Mouse (Mus musculus) lung, embryonic 14.5 days (tissue): ENCODE measurements around the gene Selenon. TPM values are rescaled to one million over a fixed set of nuclear protein-coding genes. Genes with fewer than 3 reads are reported as not detected.
A peak's percentile ranks its signal among the peaks of the same experiment; 100 is the strongest.

Experiments
- ATAC-seq: fragments of 200-750 bp; cut with Nextera tagmentation; 2 replicates; pipeline ENCODE4 v1.8.0; 2017; ENCODE audit warnings: mild to moderate bottlenecking, moderate TSS enrichment, moderate library complexity; ENCODE audit not compliant: insufficient read depth
- DNase-seq: peaks from one replicate; pipeline ENCODE4 v3.0.0-alpha.2; 2015
- H3K27ac ChIP-seq: fragments of 300-500 bp; sonication (generic); 2 replicates; pipeline ENCODE4 v1.5.1; 2014; ENCODE audit warnings: low read depth, mild to moderate bottlenecking, moderate library complexity
- H3K27me3 ChIP-seq: fragments of 300-500 bp; sonication (generic); 2 replicates; pipeline ENCODE4 v1.6.1; 2014; ENCODE audit warnings: low read length, control low read depth; ENCODE audit not compliant: insufficient read depth
- H3K36me3 ChIP-seq: fragments of 300-500 bp; sonication (generic); 2 replicates; pipeline ENCODE4 v1.6.1; 2014; ENCODE audit warnings: control low read depth; ENCODE audit not compliant: insufficient read depth
- H3K4me1 ChIP-seq: fragments of 300-500 bp; sonication (generic); 2 replicates; pipeline ENCODE4 v1.6.1; 2014; ENCODE audit warnings: antibody characterized with exemption, control low read depth; ENCODE audit not compliant: insufficient read depth
- H3K4me2 ChIP-seq: fragments of 300-500 bp; sonication (generic); 2 replicates; pipeline ENCODE4 v1.6.1; 2014; ENCODE audit warnings: mild to moderate bottlenecking
- H3K4me3 ChIP-seq: fragments of 300-500 bp; sonication (generic); 2 replicates; pipeline ENCODE4 v1.5.1; 2014; ENCODE audit warnings: low read depth, low read length
- H3K9ac ChIP-seq: fragments of 300-500 bp; sonication (generic); 2 replicates; pipeline ENCODE4 v1.6.1; 2014
- H3K9me3 ChIP-seq: fragments of 300-500 bp; sonication (generic); 2 replicates; pipeline ENCODE4 v1.6.1; 2016; ENCODE audit warnings: low read depth, low read length, control low read depth
- CTCF ChIP-seq: IDR thresholded peaks from 2 replicates; pipeline ENCODE4 v1.5.1; 2016; ENCODE audit warnings: antibody characterized with exemption, low read depth
- WGBS: fragments of 180-500 bp; shearing (Covaris S2); extraction: QIAGEN DNeasy Blood & Tissue Kit; methylation state at CpG from one replicate; pipeline ENCODE4 v1.1.7; 2014; 5-methylcytosine and 5-hydroxymethylcytosine counted together
- polyA plus RNA-seq: library from polyadenylated mRNA; unstranded; fragments of >200 nt; fragmentation: Nextera tagmentation; extraction: Ambion mirVana; gene quantifications from 2 replicates; pipeline ENCODE4 v1.2.1, GENCODE M21; 2014

Selenon gene
- polyA plus RNA-seq, 1 experiment from 2014 or later: 62.0 TPM

DNA sequence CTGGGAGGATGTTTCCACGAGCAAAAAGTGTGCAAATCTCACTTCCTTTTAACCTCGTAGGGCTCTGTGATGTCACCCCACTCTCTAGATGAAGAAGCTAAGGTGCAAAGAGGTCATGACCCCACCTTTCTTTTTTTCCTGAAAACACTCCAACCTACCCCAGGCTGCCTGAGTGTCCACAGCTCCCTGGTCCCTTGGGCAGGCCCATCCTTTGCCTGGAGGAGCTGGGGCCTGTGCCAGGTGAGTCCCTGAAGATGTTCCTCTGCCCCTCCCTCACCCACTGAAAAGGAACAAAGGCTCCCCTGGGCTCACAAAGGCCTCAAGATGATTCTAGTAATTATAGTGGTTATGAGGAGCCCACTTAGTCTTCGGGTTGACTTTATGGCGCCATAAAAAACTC is 40.5 kb upstream of the Selenon start:
- H3K4me3 ChIP-seq: no peak overlapping the region
- no peak for ATAC-seq
- no peak for DNase-seq
- no peaks in the 10 kb centered on the region for H3K4me1 ChIP-seq
- no peak overlapping the region for H3K9ac ChIP-seq
- WGBS: 63% methylated on average over 4 of the region's 4 CpGs
- H3K36me3 ChIP-seq: no peaks in the 10 kb centered on the region
- H3K27ac ChIP-seq: no peak overlapping the region
- H3K27me3 ChIP-seq: no peaks in the 10 kb centered on the region
- H3K4me2 ChIP-seq: no peak overlapping the region
- H3K9me3 ChIP-seq: no peaks in the 10 kb centered on the region
- no peak for TF ChIP-seq CTCF

DNA sequence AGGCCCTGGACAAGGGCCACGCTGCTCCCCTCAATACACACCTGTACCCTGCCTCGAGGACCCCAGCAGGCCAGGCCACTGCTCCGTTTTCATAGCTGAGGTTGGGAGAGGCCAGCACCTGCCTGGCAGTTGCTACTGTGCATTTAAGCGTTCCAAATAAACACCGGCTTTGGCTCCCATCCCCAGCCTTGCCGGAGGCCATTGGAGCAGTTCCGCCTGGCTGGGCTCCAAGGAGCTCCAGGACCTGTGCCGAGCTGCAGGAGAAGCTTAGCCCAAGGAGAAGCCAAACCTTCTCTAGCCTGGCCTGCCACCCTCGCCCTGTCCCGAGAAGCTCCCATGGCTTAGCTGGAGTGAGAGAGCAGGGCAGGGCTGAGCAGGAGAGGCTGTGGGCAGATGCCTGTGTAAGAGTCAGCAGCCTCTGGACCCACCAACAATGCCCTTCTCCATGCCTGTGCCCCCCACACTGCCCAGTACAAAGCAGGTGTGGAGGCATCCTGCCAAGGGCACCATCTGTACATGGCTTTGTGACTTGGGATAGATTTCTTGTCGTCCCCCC is 39.6 kb upstream of the Selenon start:
- TF ChIP-seq CTCF: no peak
- Histone ChIP-seq H3K27me3 (no peaks in the 10 kb centered on the region), H3K9me3 (no peaks in the 10 kb centered on the region), H3K36me3 (no peaks in the 10 kb centered on the region), H3K9ac (no peak overlapping the region), H3K4me3 (no peak overlapping the region), H3K4me1 (no peaks in the 10 kb centered on the region), H3K27ac (no peak overlapping the region), H3K4me2 (no peak overlapping the region)
- WGBS: 30% methylated on average over 11 of the region's 11 CpGs
- peak; percentile 83 for DNase-seq
- ATAC-seq: peak; percentile 41; the same call in 1 of the 2 replicates

DNA sequence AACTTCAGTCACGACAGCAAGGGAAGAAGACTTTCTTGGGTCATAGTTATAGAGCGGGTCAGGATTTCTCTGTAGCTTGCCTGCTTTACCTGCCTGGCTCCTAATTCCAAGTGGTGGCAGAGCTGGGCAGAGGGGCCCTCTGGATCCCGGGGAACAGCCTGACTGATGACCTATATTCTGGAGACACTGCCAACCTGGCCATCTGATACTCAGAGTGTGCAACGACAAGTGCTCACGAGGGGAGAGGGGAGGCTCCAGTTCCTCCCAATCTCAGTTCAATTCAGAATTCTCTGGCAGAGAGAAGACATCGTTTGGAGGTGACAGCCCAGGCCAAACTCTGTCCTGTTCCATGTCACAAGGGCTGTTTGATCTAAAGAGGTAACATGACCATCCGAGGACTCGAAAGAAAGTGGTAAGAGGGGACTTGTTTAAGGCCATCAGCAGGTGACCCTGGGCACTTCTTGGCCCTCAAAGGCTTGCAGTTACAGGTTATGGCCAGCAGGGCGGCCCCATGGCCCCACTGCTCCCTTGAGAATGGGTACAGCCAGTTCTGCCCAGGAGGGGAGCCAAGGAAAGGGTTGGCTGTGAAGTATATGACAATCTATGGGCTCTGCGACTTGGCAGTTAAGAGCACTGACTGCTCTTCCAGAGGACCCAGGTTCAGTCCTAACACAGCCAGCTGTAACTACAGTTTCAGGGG is 38.4 kb upstream of the Selenon start:
- 76% methylated on average over 10 of the region's 10 CpGs for WGBS
- no peak for ATAC-seq
- Histone ChIP-seq H3K4me3 (no peak overlapping the region), H3K27ac (no peak overlapping the region), H3K9me3 (no peaks in the 10 kb centered on the region), H3K36me3 (no peaks in the 10 kb centered on the region), H3K9ac (no peak overlapping the region), H3K4me2 (no peak overlapping the region), H3K4me1 (no peaks in the 10 kb centered on the region), H3K27me3 (no peaks in the 10 kb centered on the region)
- no peak for DNase-seq
- peak; percentile 53 for TF ChIP-seq CTCF

DNA sequence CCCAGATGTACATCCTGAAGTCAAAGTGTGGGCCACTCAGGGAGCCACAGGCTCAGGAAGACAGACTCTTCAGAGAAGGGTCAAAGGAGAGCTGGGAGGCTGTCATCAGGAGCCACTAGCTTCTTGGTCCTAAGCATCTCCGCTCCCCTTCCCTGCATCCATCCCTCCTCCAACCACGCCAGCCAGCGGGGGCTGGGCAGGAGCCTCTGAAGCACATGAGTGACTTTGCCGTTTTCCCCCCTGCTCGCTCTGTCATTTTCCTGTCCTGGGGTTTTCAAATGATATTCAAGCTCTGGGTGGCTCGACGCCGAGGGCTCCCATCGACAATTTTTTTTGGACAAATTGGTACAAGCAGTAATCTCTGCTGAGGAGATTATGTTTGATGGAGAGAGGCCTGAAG is 37.8 kb upstream of the Selenon start:
- no peaks in the 10 kb centered on the region for H3K9me3 ChIP-seq
- H3K4me2 ChIP-seq: no peak overlapping the region
- no peak overlapping the region for H3K4me3 ChIP-seq
- no peaks in the 10 kb centered on the region for H3K27me3 ChIP-seq
- ATAC-seq (no peak), DNase-seq (no peak)
- 80% methylated on average over 9 of the region's 9 CpGs for WGBS
- H3K4me1 ChIP-seq: no peaks in the 10 kb centered on the region
- H3K9ac ChIP-seq: no peak overlapping the region
- H3K36me3 ChIP-seq: no peaks in the 10 kb centered on the region
- TF ChIP-seq CTCF: no peak
- H3K27ac ChIP-seq: no peak overlapping the region

DNA sequence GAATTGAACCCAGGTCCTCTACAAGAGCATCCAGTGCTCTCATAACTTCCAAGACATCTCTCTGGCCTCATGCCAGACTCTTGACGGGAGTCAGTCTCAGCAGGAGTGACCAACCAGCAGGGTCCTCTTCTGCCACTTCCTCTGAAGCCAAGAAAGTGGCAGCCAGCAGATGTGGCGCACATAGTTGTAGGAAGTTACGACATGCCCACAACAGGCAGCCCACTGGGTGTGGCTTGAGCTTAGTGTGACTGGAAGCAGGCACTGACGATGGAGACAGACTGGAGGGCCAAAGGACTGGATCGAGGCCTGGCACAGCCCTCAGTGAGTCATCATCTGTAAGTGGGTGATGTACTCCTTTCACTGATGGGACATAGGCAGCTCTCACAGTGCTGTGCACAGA is 37.0 kb upstream of the Selenon start:
- Histone ChIP-seq H3K27me3 (no peaks in the 10 kb centered on the region), H3K9me3 (no peaks in the 10 kb centered on the region), H3K36me3 (no peaks in the 10 kb centered on the region), H3K4me2 (no peak overlapping the region), H3K9ac (no peak overlapping the region), H3K4me3 (no peak overlapping the region), H3K27ac (no peak overlapping the region), H3K4me1 (no peaks in the 10 kb centered on the region)
- DNase-seq: peak; percentile 36
- no peak for TF ChIP-seq CTCF
- no peak for ATAC-seq
- 63% methylated on average over 5 of the region's 5 CpGs for WGBS

DNA sequence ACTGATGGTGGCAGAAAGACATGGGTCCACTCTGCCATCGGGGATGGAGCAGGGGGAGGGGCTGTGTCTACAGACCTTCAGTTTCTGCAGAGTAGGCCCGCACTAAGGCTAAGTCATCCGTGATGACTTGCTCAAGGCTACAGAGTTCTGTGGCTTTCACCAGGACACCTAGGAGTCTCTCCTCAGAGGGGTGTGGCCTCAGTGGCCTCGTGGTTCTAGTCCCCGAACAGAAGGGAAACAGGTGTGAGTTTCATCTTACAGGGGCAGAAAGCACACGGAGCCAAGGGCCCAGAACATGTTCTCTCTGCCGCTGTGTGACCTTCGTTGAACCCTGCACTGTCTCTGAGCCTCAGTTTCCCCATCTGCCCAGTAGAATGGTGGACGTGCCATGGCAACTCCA is 36.3 kb upstream of the Selenon start:
- no peaks in the 10 kb centered on the region for H3K36me3 ChIP-seq
- no peaks in the 10 kb centered on the region for H3K9me3 ChIP-seq
- H3K4me3 ChIP-seq: no peak overlapping the region
- H3K27me3 ChIP-seq: no peaks in the 10 kb centered on the region
- no peaks in the 10 kb centered on the region for H3K4me1 ChIP-seq
- no peak overlapping the region for H3K27ac ChIP-seq
- no peak overlapping the region for H3K4me2 ChIP-seq
- 75% methylated on average over 9 of the region's 9 CpGs for WGBS
- H3K9ac ChIP-seq: no peak overlapping the region
- ATAC-seq (no peak), DNase-seq (no peak)
- TF ChIP-seq CTCF: no peak

DNA sequence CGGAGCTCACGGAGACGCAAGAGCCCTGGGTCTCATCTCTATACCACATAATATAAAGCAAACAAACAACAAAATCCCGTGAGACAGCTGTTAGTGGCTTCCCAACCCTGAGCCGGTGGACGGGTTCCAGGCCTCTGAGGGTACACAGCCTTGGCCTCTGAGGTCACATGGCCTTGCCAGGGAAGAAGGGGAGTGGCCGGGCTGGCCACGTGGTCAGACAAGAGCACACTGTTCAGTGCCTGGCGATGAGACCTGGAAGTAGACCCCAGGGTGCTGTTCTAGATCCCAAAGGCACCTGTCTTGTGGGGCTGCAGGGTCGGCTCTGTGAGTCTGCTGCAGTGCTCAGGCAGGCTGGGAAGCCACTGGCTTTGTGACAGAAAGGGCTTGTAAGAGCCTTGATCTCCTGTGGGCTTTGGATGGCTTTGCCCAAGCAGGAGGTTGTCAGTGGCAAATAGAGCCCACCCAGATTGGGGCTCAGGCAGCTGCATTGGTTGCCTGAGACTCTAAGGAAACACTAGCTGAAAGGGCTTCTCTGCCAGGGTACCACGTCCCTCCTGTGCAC is 35.8 kb upstream of the Selenon start:
- TF ChIP-seq CTCF: no peak
- Histone ChIP-seq H3K9ac (no peak overlapping the region), H3K4me3 (no peak overlapping the region), H3K9me3 (no peaks in the 10 kb centered on the region), H3K4me1 (no peaks in the 10 kb centered on the region), H3K4me2 (no peak overlapping the region), H3K27ac (no peak overlapping the region), H3K36me3 (no peaks in the 10 kb centered on the region), H3K27me3 (no peaks in the 10 kb centered on the region)
- no peak for DNase-seq
- 53% methylated on average over 11 of the region's 11 CpGs for WGBS
- no peak for ATAC-seq
